Mouse (Mus musculus) lung, postnatal 0 days (tissue): ENCODE measurements around the gene Ak2. TPM values are rescaled to one million over a fixed set of nuclear protein-coding genes. Genes with fewer than 3 reads are reported as not detected.

Experiments
- ATAC-seq: fragments of 200-750 bp; cut with Nextera tagmentation; 2 replicates; pipeline ENCODE4 v1.8.0; 2017; ENCODE audit warnings: moderate library complexity
- DNase-seq: peaks from one replicate; pipeline ENCODE4 v3.0.0-alpha.2; 2016; ENCODE audit warnings: low spot score
- H3K27ac ChIP-seq: fragments of 300-500 bp; sonication (generic); 2 replicates; pipeline ENCODE4 v1.5.1; 2014; ENCODE audit warnings: antibody characterized with exemption, mild to moderate bottlenecking, low read length, mixed read lengths
- H3K27me3 ChIP-seq: fragments of 300-500 bp; sonication (generic); replicated peaks from 2 replicates; pipeline ENCODE4 v1.6.1; 2014; ENCODE audit warnings: low read length, mixed read lengths; ENCODE audit not compliant: insufficient read depth
- H3K36me3 ChIP-seq: fragments of 300-500 bp; sonication (generic); 2 replicates; pipeline ENCODE4 v1.6.1; 2014; ENCODE audit warnings: low read length, mixed read lengths; ENCODE audit not compliant: insufficient read depth
- H3K4me1 ChIP-seq: fragments of 300-500 bp; sonication (generic); 2 replicates; pipeline ENCODE4 v1.6.1; 2014; ENCODE audit warnings: antibody characterized with exemption, low read depth, low read length, mixed read lengths; ENCODE audit not compliant: insufficient read depth
- H3K4me2 ChIP-seq: fragments of 300-500 bp; sonication (generic); replicated peaks from 2 replicates; pipeline ENCODE4 v1.6.1; 2014; ENCODE audit warnings: low read depth, mild to moderate bottlenecking, low read length, moderate library complexity, mixed read lengths
- H3K4me3 ChIP-seq: fragments of 300-500 bp; sonication (generic); 2 replicates; pipeline ENCODE4 v1.5.1; 2014; ENCODE audit warnings: low read depth, low read length
- H3K9ac ChIP-seq: fragments of 300-500 bp; sonication (generic); replicated peaks from 2 replicates; pipeline ENCODE4 v1.6.1; 2014; ENCODE audit warnings: low read depth, mild to moderate bottlenecking
- H3K9me3 ChIP-seq: fragments of 300-500 bp; sonication (generic); 2 replicates; pipeline ENCODE4 v1.6.1; 2016; ENCODE audit warnings: low read length, mixed read lengths
- CTCF ChIP-seq: IDR thresholded peaks from 2 replicates; pipeline ENCODE4 v1.5.1; 2016; ENCODE audit warnings: antibody characterized with exemption, mild to moderate bottlenecking
- EP300 ChIP-seq: IDR thresholded peaks from 2 replicates; pipeline ENCODE4 v1.6.1; 2016; ENCODE audit warnings: antibody characterized with exemption, mild to moderate bottlenecking, control low read depth
- WGBS: fragments of 180-500 bp; shearing (Covaris S2); extraction: QIAGEN DNeasy Blood & Tissue Kit; methylation state at CpG from one replicate; pipeline ENCODE4 v1.1.7; 2014; 5-methylcytosine and 5-hydroxymethylcytosine counted together
- polyA plus RNA-seq: library from polyadenylated mRNA; unstranded; fragments of >200 nt; fragmentation: Nextera tagmentation; extraction: Ambion mirVana; gene quantifications from 2 replicates; pipeline ENCODE4 v1.2.1, GENCODE M21; 2015

The Ak2 gene
- polyA plus RNA-seq, 1 experiment from 2014 or later: 85.7 TPM

GRCm38 (mm10) chr4:129050365-129050764 is 58.6 kb downstream of the Ak2 start:
- 56% methylated on average over 4 of the region's 4 CpGs for WGBS
- no peak overlapping the region for H3K4me3 ChIP-seq
- no peak for ATAC-seq

GRCm38 (mm10) chr4:129050901-129051417 is 59.2 kb downstream of the Ak2 start:
- Histone ChIP-seq H3K4me2 (no peak overlapping the region), H3K9ac (no peak overlapping the region), H3K27ac (no peak overlapping the region), H3K4me1 (peaks cover 12% of the 10 kb centered on the region), H3K27me3 (peaks cover 22% of the 10 kb centered on the region), H3K4me3 (no peak overlapping the region), H3K9me3 (no peaks in the 10 kb centered on the region), H3K36me3 (no peaks in the 10 kb centered on the region)
- DNase-seq (no peak), ATAC-seq (no peak)
- TF ChIP-seq CTCF (no peak), EP300 (no peak)
- WGBS: 50% methylated on average over 6 of the region's 6 CpGs

More at GRCm38 (mm10) chr4:129050365-129050764, 58.6 kb downstream of the Ak2 start:
- Histone ChIP-seq H3K27me3 (peaks cover 22% of the 10 kb centered on the region), H3K36me3 (no peaks in the 10 kb centered on the region), H3K4me1 (peaks cover 12% of the 10 kb centered on the region), H3K4me2 (no peak overlapping the region), H3K9me3 (no peaks in the 10 kb centered on the region), H3K27ac (no peak overlapping the region), H3K9ac (no peak overlapping the region)
- TF ChIP-seq CTCF (no peak), EP300 (no peak)
- no peak for DNase-seq

GRCm38 (mm10) chr4:129051461-129052183 is 59.9 kb downstream of the Ak2 start:
- Histone ChIP-seq H3K4me2 (no peak overlapping the region), H3K4me3 (no peak overlapping the region), H3K27me3 (peaks cover 18% of the 10 kb centered on the region), H3K27ac (no peak overlapping the region), H3K9me3 (no peaks in the 10 kb centered on the region), H3K36me3 (no peaks in the 10 kb centered on the region), H3K4me1 (peaks cover 12% of the 10 kb centered on the region), H3K9ac (no peak overlapping the region)
- ATAC-seq (no peak), DNase-seq (no peak)
- WGBS: 22% methylated on average over 11 of the region's 11 CpGs
- TF ChIP-seq CTCF: no peak
- TF ChIP-seq EP300: no peak

- Histone ChIP-seq H3K9ac (no peak overlapping the region), H3K36me3 (no peaks in the 10 kb centered on the region), H3K27ac (peak overlapping the region; percentile 32; the same call in 1 of the 2 replicates), H3K27me3 (peaks cover 8% of the 10 kb centered on the region; the same call in 1 of the 2 replicates), H3K4me3 (no peak overlapping the region), H3K9me3 (no peaks in the 10 kb centered on the region), H3K4me2 (no peak overlapping the region), H3K4me1 (peaks cover 5% of the 10 kb centered on the region; the same call in 1 of the 2 replicates)
- TF ChIP-seq CTCF (no peak), EP300 (no peak; the same call in 1 of the 2 replicates)
- WGBS: 64% methylated on average over 12 of the region's 12 CpGs
- peak; percentile 65 for DNase-seq
- ATAC-seq: no peak
These were observed 63.0 kb downstream of the Ak2 start for GRCm38 (mm10) chr4:129054757-129055156.

GRCm38 (mm10) chr4:129055562-129055961 is 63.8 kb downstream of the Ak2 start:
- no peak for DNase-seq
- no peaks in the 10 kb centered on the region for H3K36me3 ChIP-seq
- TF ChIP-seq EP300: no peak
- TF ChIP-seq CTCF: no peak

GRCm38 (mm10) chr4:129057533-129058206 is 65.9 kb downstream of the Ak2 start:
- Histone ChIP-seq H3K4me1 (peaks cover 7% of the 10 kb centered on the region; the same call in 1 of the 2 replicates), H3K36me3 (no peaks in the 10 kb centered on the region), H3K27ac (peak overlapping the region; percentile 89), H3K9me3 (no peaks in the 10 kb centered on the region), H3K4me2 (peak overlapping the region; percentile 99), H3K9ac (peak overlapping the region; percentile 81), H3K4me3 (peak overlapping the region; percentile 90), H3K27me3 (no peaks in the 10 kb centered on the region)
- DNase-seq (peak; percentile 97), ATAC-seq (peak; percentile 96)
- WGBS: 4% methylated on average over 28 of the region's 44 CpGs
- TF ChIP-seq CTCF (no peak), EP300 (no peak)

More at GRCm38 (mm10) chr4:129055562-129055961, 63.8 kb downstream of the Ak2 start:
- H3K9ac ChIP-seq: no peak overlapping the region
- 0 out of 2 replicates have a peak overlapping the region, but pooled peaks have one; percentile 32 for H3K27ac ChIP-seq
- H3K4me1 ChIP-seq: peaks cover 7% of the 10 kb centered on the region; the same call in 1 of the 2 replicates
- no peak for ATAC-seq
- no peak overlapping the region for H3K4me2 ChIP-seq
- no peak overlapping the region for H3K4me3 ChIP-seq
- H3K9me3 ChIP-seq: no peaks in the 10 kb centered on the region
- 84% methylated on average over 5 of the region's 5 CpGs for WGBS
- H3K27me3 ChIP-seq: 0 out of 2 replicates have a peak, but pooled peaks cover 2% of the 10 kb centered on the region
